ENCODE assay signal across 19 mouse cellular contexts in the genomic region with DNA sequence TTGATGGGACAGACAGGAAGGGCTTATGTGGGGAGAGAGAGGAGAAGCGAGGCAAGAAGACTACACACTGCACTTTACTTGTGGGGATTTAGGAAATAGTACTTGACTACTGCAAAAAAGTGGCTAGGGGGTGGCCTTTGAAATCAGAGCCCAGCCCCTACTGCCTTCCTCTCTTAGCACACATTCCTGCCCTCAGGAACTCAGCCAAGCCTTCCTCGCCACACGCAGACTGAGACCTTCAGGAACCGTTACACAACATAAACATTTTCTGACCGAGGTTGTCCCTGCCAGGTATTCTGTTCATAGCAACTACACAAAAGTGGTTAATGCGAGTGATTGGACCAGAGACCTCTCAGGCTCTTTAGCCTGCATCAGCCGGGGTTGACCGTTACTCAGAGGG. TPM values are rescaled to one million over a fixed set of nuclear protein-coding genes. Genes with fewer than 3 reads are reported as not detected.
DNase-seq lines count a peak whose midpoint lies in the region; ATAC-seq and TF ChIP-seq lines count a peak whose summit lies in the region.
"Had no signal": no experiment of that assay in that cellular context is flagged by ENCODE, and none has a peak within 500 bp of the region (broad histone marks: within the 10 kb centered on the region; RNA-seq: fewer than 3 reads in every experiment).

No protein-coding gene starts in this region.

- TF ChIP-seq POLR2A in heart, adult 2 months (IDR thresholded peaks at IDR 0.05; ENCODE audit: insufficient read depth, low read depth, low read length): no peak
- TF ChIP-seq POLR2A in lung, adult 2 months (IDR thresholded peaks at IDR 0.05; ENCODE audit: borderline replicate concordance, extremely low read depth, low read depth, low read length): no peak

- no peak for TF ChIP-seq CTCF in heart, adult 2 months (IDR thresholded peaks at IDR 0.05)
- no peak for TF ChIP-seq CTCF in lung, adult 2 months (IDR thresholded peaks at IDR 0.05; ENCODE audit: insufficient read depth, low read length)

- no peak for DNase-seq in heart, adult 2 months
- no peak for DNase-seq in heart, adult 9 months (ENCODE audit: low spot score in 2 of 2)
- no peak for DNase-seq in heart, postnatal 4 days
- DNase-seq in lung, adult 2 months: no peak
- peak; percentile 41 for DNase-seq in lung, postnatal 36 days
- DNase-seq: cerebellum, adult 2 months; right cerebral cortex, postnatal 4 days; thymus, adult 2 months had no signal

- 61% methylated on average over 8 of the region's 8 CpGs for WGBS in heart, adult 2 months
- 44% methylated on average over 8 of the region's 8 CpGs for WGBS in heart, embryonic 16.5 days
- WGBS in lung, embryonic 15.5 days: 36% methylated on average over 8 of the region's 8 CpGs
- WGBS in lung, adult 2 months: 39% methylated on average over 8 of the region's 8 CpGs

- peak overlapping the region; percentile 36 for H3K4me2 ChIP-seq in heart, embryonic 16.5 days (ENCODE audit: low read depth, low read length)
- no peak overlapping the region for H3K4me2 ChIP-seq in lung, embryonic 15.5 days
- H3K4me2 ChIP-seq: hindbrain, embryonic 12.5 days; kidney, embryonic 15.5 days; limb, embryonic 15.5 days; liver, embryonic 15.5 days; midbrain, embryonic 13.5 days; neural tube, embryonic 12.5 days had no signal

- TF ChIP-seq EP300 in heart, adult 2 months (IDR thresholded peaks at IDR 0.05; ENCODE audit: insufficient read depth, low read depth, low read length): no peak

- no peaks in the 10 kb centered on the region for H3K27me3 ChIP-seq in heart, adult 2 months (ENCODE audit: control insufficient read depth, insufficient read depth, low read length)
- no peaks in the 10 kb centered on the region for H3K27me3 ChIP-seq in heart, embryonic 16.5 days (ENCODE audit: control insufficient read depth, insufficient read depth, low read length)
- no peaks in the 10 kb centered on the region for H3K27me3 ChIP-seq in lung, embryonic 15.5 days
- H3K27me3 ChIP-seq: CH12.LX; hindbrain, embryonic 12.5 days; kidney, embryonic 15.5 days; limb, embryonic 15.5 days; liver, embryonic 15.5 days; midbrain, embryonic 13.5 days; neural tube, embryonic 12.5 days had no signal

- ATAC-seq in heart, embryonic 16.5 days (replicated peaks; ENCODE audit: extremely low read depth, insufficient read depth, low FRiP score): no peak
- ATAC-seq in lung, embryonic 15.5 days (ENCODE audit: borderline replicate concordance, extremely low read depth, low FRiP score, low TSS enrichment): no peak
- ATAC-seq: forebrain, embryonic 14.5 days; midbrain, embryonic 13.5 days had no signal

- no peaks in the 10 kb centered on the region for H3K9me3 ChIP-seq in heart, embryonic 16.5 days (replicated peaks; ENCODE audit: control insufficient read depth, low read length)
- no peaks in the 10 kb centered on the region for H3K9me3 ChIP-seq in lung, embryonic 15.5 days
- H3K9me3 ChIP-seq: hindbrain, embryonic 12.5 days; kidney, embryonic 15.5 days; limb, embryonic 15.5 days; liver, embryonic 15.5 days; midbrain, embryonic 13.5 days; neural tube, embryonic 12.5 days had no signal

- peaks cover 8% of the 10 kb centered on the region for H3K4me1 ChIP-seq in heart, adult 2 months (ENCODE audit: control insufficient read depth, insufficient read depth, low read length)
- H3K4me1 ChIP-seq in heart, embryonic 16.5 days (ENCODE audit: control insufficient read depth, insufficient read depth, low read length): peaks cover 53% of the 10 kb centered on the region
- H3K4me1 ChIP-seq in lung, embryonic 15.5 days: peaks cover 32% of the 10 kb centered on the region
- H3K4me1 ChIP-seq in lung, adult 2 months (ENCODE audit: control insufficient read depth, insufficient read depth, low read length): peaks cover 13% of the 10 kb centered on the region

- H3K4me3 ChIP-seq in heart, adult 2 months: no peak overlapping the region
- no peak overlapping the region for H3K4me3 ChIP-seq in heart, embryonic 16.5 days (ENCODE audit: low read length)
- no peak overlapping the region for H3K4me3 ChIP-seq in lung, embryonic 15.5 days
- H3K4me3 ChIP-seq in lung, adult 2 months (replicated peaks; ENCODE audit: extremely low read depth, low read depth, low read length): no peak overlapping the region
- H3K4me3 ChIP-seq: erythroblast, embryonic 14.5 days; hindbrain, embryonic 12.5 days; kidney, embryonic 15.5 days; limb, embryonic 15.5 days; liver, embryonic 15.5 days; midbrain, embryonic 13.5 days; neural tube, embryonic 12.5 days had no signal

- H3K36me3 ChIP-seq in heart, adult 2 months (ENCODE audit: control insufficient read depth, insufficient read depth, low read length): peaks cover 7% of the 10 kb centered on the region
- no peaks in the 10 kb centered on the region for H3K36me3 ChIP-seq in heart, embryonic 16.5 days (ENCODE audit: control insufficient read depth, insufficient read depth)
- peaks cover 9% of the 10 kb centered on the region; the same call in 1 of the 2 replicates for H3K36me3 ChIP-seq in lung, embryonic 15.5 days
- H3K36me3 ChIP-seq: liver, embryonic 15.5 days had no signal

- intact Hi-C loops in heart, adult 2 months (cut with DNase I): no loop called here

- peaks cover 14% of the 10 kb centered on the region for H3K79me2 ChIP-seq in heart, adult 2 months (replicated peaks; ENCODE audit: control insufficient read depth, insufficient read depth, low read length)

- H3K9ac ChIP-seq in heart, adult 2 months (ENCODE audit: low read depth, low read length): no peak overlapping the region
- peak overlapping the region; percentile 53; the same call in 1 of the 2 replicates for H3K9ac ChIP-seq in heart, embryonic 16.5 days (ENCODE audit: low read length)
- H3K9ac ChIP-seq in lung, embryonic 15.5 days: no peak overlapping the region
- H3K9ac ChIP-seq: hindbrain, embryonic 12.5 days; kidney, embryonic 15.5 days; limb, embryonic 15.5 days; liver, embryonic 15.5 days; midbrain, embryonic 13.5 days; neural tube, embryonic 12.5 days had no signal

- H3K27ac ChIP-seq in heart, adult 2 months: peak overlapping the region; percentile 47; the same call in 1 of the 2 replicates
- H3K27ac ChIP-seq in heart, embryonic 16.5 days (ENCODE audit: low read length): peak overlapping the region; percentile 79
- peak overlapping the region; percentile 7; the same call in 1 of the 2 replicates for H3K27ac ChIP-seq in lung, embryonic 15.5 days
- H3K27ac ChIP-seq: hindbrain, embryonic 12.5 days; kidney, embryonic 15.5 days; limb, embryonic 15.5 days; liver, embryonic 15.5 days; midbrain, embryonic 13.5 days; neural tube, embryonic 12.5 days had no signal

RNA-seq across cellular contexts. Expression of a gene that starts 8.1 kb away (rescaled TPM):
- total RNA-seq in heart, adult 2 months (2021): 100 to 1,000 TPM; 108 to 113 TPM
- 49.8 and 75.4 TPM in 2 replicates for polyA plus RNA-seq in heart, adult 2 months (2012; rRNA removed)
- polyA plus RNA-seq in heart, embryonic 16.5 days (2015; fragmentation: Nextera tagmentation; extraction: Ambion mirVana): 17.8 and 30.0 TPM in 2 replicates
- 100 to 1,000 TPM; 110 to 116 TPM for total RNA-seq in heart, postnatal 4 days (2021)
- 30.6 and 32.5 TPM in 2 replicates for polyA plus RNA-seq in lung, embryonic 15.5 days (2015; fragmentation: Nextera tagmentation; extraction: Ambion mirVana)
- 39.9 and 52.3 TPM in 2 replicates for polyA plus RNA-seq in lung, adult 2 months (2012; rRNA removed)
- total RNA-seq: CH12.LX had no signal

Comparison
In these comparisons a context has a peak if more than half of its experiments do, and no peak if none do; other contexts are left out.
1. H3K27ac ChIP-seq: peak in every context shown above with its lines; median percentile 79 in heart, embryonic 16.5 days; 47 in heart, adult 2 months; 7 in lung, embryonic 15.5 days.